Mouse (Mus musculus) A20 (cell line): ENCODE measurements around the gene Abcb6.

ENCODE experiments used
- DNase-seq: peaks from one replicate; pipeline ENCODE4 v3.0.0-alpha.2; 2011; ENCODE audit warnings: low read depth, low spot score

Gene Abcb6

GRCm38 (mm10) chr1:75180105-75180590 lies at the start of gene Abcb6:
TSS of gene Abcb6 (minus strand) at chr1:75180392.
- DNase-seq: peak; percentile 95

GRCm38 (mm10) chr1:75229158-75229557 lies 49.0 kb upstream of the Abcb6 start:
- no peak for DNase-seq

- DNase-seq: no peak
Measured at GRCm38 (mm10) chr1:75227653-75228052, 47.5 kb upstream of the Abcb6 start.

- no peak for DNase-seq
Measured at GRCm38 (mm10) chr1:75226138-75226537, 45.9 kb upstream of the Abcb6 start.

GRCm38 (mm10) chr1:75225473-75225872 lies 45.3 kb upstream of the Abcb6 start:
- no peak for DNase-seq

GRCm38 (mm10) chr1:75223532-75223931 lies 43.3 kb upstream of the Abcb6 start:
- DNase-seq: peak; percentile 47

GRCm38 (mm10) chr1:75222926-75223325 lies 42.7 kb upstream of the Abcb6 start:
- DNase-seq: no peak

- no peak for DNase-seq
Measured at GRCm38 (mm10) chr1:75221538-75221937, 41.3 kb upstream of the Abcb6 start.

- no peak for DNase-seq
Measured at GRCm38 (mm10) chr1:75219531-75219930, 39.3 kb upstream of the Abcb6 start, which contains the start of gene Tuba4a. TSS of gene Tuba4a (minus strand) at chr1:75219865.

GRCm38 (mm10) chr1:75219078-75219477 lies 38.9 kb upstream of the Abcb6 start:
- peak; percentile 96 for DNase-seq

GRCm38 (mm10) chr1:75218227-75219001 lies 38.2 kb upstream of the Abcb6 start:
- DNase-seq: peak; percentile 86

- no peak for DNase-seq
Measured at GRCm38 (mm10) chr1:75217893-75218226, 37.7 kb upstream of the Abcb6 start.

GRCm38 (mm10) chr1:75216797-75217585 lies 36.8 kb upstream of the Abcb6 start:
- DNase-seq: peak; percentile 12

- DNase-seq: no peak
Measured at GRCm38 (mm10) chr1:75215785-75216184, 35.6 kb upstream of the Abcb6 start.

- no peak for DNase-seq
Measured at GRCm38 (mm10) chr1:75214886-75215285, 34.7 kb upstream of the Abcb6 start.

- DNase-seq: no peak
Measured at GRCm38 (mm10) chr1:75214442-75214841, 34.2 kb upstream of the Abcb6 start.

- DNase-seq: no peak
Measured at GRCm38 (mm10) chr1:75213096-75213495, 32.9 kb upstream of the Abcb6 start.

GRCm38 (mm10) chr1:75212542-75212941 lies 32.4 kb upstream of the Abcb6 start:
- no peak for DNase-seq

- no peak for DNase-seq
Measured at GRCm38 (mm10) chr1:75211141-75211708, 31.0 kb upstream of the Abcb6 start.

GRCm38 (mm10) chr1:75210136-75211087 lies 30.2 kb upstream of the Abcb6 start, which contains the start of the genes Glb1l and Stk16:
TSS of gene Glb1l (minus strand) at chr1:75210813.
TSS of gene Stk16 (plus strand) at chr1:75210838.
- DNase-seq: peak; percentile 97
